Mouse (Mus musculus) left cerebral cortex, adult 9 months (tissue): ENCODE measurements around the gene Gm11983.
"Not testable (repeated sequence)": the region's sequence is repeated elsewhere in the genome, so short reads cannot be mapped to it uniquely, and the experiment has no call there.

ENCODE experiments used
- DNase-seq, 2 experiments: peaks; one replicate each; pipeline ENCODE4 v3.0.0; 2022; ENCODE audit warnings: low spot score in 2 of 2

Gm11983 gene

DNA sequence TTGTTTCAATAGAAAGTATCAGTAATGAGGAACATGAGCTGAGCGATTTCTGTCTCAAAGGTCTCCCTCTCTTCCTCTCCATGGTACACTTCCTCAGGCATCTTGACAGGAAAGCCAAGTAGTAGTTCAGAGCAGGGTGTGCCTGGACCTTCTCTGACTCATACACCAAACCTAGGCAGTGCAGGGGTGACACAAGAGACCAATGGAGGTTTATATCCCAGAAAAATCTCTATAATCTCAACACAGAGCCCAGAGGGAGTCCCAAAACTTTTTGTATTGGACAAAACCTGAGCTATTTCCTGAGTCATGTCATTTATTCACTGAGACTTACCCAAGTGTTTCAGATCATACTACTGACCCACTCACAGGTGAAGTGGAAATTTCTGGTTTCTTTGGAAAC, at the start of gene Gm11983:
TSS of gene Gm11983 (minus strand) at position 101 of the 400 bp plus-strand sequence.
- DNase-seq, result no peak

DNA sequence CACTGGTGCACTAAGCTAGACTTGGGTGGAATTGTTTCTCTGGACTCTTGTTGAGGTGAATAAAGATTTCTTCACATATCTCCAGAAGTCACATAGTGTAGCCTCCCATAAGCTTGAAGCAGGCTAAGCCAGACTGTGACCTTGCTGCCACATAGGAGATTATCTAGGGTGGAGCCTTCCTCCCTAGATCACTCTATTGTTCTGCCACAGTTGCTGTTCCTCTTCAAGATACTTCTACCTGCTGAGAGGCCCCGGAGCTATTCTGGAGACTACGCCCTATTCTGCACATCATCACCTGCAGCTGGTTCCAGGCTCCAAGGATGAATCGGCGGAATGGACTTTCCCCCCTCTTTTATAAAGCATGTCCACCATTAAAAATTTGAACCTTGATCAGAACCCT, 45.6 kb upstream of the Gm11983 start:
- not testable (repeated sequence) for DNase-seq

DNA sequence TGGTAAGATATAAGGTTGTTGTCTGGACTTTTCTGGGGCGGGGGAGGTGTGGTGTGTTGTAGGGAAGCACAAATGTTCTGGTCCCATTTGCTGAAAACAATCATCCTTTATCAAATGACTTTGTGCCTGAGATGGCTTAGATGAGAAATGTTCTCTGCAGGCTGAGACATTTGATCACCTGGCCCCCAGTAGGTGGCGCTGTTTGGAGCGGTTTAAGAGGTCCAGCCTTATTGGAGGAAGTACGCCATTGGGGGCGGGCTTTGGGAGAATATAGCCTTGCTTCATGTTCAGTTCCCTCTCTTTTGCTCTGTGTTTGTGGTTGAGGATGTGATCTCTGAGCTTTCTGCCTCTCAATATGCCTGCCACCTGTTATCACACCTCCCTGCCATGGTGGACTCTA, 44.2 kb upstream of the Gm11983 start:
- no peak for DNase-seq

DNA sequence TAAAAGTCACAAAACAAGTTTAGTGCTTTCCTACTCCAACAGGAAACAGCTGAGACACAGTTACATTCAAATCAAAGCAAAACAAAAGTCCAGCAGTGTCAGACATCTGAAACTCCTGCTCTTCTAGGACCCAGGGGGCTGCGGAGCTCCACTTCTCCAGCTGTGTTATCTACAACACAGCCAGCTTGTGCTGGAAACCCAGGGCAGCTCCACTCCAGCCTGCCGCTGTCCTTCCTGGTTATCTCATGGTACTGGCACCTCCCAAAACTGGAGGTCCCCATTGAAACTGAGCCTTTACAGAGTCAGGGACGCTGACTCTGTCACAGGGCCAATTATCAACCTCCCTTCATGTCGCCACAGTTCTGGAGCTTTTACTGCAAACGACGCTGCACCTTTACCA, 40.3 kb upstream of the Gm11983 start:
- DNase-seq, result no peak

DNA sequence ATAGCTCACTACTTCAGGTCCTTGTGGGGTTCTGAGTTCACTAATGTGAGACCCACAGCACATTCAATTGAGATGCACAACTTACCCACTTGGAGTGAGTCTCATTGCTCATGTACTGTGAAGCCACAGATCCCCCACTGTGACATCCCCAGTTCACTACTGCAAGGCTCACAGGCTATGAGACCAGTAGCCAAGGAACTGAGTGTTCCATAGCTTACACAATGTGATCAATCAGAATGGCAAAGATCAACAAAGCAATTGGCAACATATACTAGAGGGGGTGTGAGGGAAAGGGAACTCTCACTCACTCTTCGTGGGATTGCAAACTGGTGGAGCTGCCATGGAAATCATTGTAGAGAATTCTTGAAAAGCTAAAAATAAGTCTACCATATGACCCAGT, 33.5 kb upstream of the Gm11983 start:
- no peak for DNase-seq

DNA sequence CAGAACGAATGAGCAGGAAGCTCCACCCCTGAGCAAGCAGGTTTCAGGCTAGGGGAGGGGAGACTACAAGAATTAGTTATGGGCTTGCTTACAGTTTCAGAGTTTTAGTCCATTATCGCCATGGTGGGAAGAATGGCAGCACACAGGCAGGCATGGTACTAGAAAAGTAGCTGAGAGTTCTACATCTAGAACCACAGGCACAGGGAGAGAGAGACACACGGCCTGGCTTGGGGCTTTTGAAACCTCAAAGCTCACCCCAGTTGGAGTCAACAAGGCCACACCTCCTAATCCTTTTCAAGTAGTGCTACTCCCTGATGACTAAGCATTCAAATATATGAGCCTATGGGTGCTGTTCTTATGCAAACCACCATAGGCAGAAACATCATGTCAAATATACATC, 28.1 kb upstream of the Gm11983 start:
- no peak for DNase-seq

DNA sequence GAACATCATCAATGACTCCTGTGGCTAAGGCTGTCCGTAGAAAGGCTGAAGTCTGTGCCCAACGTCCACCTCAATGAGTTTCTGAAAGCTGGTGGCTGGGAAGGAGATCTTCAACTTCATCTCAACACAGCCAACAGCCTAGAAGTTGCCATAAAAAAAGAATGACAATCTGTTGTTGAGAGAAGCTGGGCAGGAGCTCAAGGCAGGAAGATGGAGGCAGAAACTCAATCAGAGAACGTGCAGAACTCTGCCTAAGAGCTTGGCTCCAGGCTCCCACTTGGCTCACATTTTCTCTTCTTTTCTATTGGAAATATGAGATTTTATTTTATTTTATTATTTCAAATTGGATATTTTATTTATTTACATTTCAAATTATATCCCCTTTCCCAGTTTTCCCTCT, 24.7 kb upstream of the Gm11983 start:
- DNase-seq, result no peak

DNA sequence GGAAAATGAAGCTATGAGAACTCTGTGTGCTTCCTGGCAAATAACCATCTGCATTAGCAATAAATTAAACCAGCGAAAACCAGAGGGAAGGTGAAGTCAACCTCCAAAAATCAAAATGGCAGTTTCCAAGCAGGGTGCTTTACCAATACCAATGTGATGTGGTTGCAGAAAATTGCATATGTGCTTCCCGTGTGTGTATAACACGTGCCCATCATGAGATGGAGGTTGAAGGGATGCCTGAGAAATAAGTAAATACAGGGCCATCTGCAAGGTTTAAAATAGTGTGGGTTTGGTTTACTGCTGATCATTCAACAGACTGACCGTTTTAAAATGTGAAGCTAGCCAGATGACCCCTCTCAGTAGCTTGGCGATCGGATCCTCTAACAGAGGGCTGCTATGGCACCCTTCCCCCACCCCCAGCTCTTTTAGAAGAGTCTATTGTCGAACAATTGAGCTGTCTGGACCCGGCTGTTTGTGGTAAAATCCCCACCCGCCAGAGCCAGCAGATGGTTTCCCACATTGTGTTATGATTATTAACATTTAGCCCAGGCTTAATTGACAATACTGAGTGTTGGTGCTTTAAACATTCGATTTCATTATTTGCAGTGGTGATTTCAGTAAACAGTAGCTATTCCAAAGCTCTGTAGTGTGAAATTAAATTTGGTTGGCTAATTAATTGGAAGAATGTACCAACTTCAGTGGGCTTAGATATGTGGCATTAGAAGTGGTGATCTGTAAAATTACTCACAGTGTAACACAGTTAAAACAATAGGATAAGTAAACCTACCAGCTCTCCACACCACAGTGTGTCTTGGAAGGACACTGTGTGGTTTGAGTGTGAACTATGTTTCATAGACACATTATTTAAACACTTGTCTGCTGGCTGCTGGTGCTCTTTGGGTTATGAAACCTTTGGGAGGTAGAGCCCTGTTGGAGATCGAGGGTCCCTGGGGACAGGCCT, 22.7 kb upstream of the Gm11983 start:
- no peak for DNase-seq

DNA sequence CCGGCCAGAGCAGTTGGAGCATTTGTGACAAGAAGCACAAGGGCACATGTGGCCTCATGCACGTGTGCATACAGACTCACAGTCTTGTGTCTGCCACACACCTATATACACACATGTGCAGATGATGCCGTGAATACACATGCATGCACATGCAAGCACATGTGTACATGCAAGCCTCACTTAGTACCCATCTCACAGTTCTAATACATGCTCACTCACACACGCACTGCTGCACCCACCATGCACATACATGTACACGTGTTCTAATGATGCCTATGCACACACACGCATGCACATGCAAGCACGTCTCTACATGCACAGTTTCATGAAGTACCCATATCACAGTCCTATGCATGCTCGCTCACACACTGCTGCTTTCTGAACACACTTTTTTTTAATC, 21.6 kb upstream of the Gm11983 start:
- no peak for DNase-seq

DNA sequence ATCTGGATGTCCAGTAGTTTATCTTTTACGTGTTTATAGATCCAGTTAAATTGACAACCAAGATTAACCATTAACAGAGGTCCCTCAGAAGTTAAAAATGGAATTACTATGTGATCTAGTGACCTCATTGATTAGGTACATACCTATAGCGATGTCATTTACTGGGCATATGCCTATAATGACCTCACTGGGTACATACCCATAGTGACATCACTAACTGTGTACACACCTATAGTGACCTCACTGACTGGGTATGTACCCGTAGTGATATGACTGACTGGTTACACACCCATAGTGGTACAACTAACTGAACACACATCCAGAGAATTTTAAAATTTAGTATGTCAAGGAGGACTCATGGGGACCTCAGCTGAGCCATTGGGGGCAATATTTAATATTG, 18.5 kb upstream of the Gm11983 start:
- no peak for DNase-seq

DNA sequence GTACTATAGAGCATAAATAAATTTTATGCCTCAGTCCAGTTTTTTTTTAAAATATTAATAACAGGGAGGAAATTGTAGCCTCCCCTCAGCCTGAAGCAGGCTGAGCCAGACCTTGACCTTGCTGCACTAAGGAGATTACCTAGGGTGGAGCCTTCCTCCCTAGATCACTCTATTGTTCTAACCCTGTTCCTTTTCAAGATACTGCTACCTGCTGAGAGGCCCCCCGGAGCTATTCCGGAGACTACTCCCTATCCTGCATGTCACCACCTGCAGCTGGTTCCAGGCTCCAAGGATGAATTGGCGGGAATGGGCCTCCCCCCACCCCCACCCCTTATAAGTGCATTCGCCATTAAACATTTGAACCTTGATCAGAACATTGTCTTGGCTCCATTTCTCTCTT, 15.9 kb upstream of the Gm11983 start:
- DNase-seq, result not testable (repeated sequence)

DNA sequence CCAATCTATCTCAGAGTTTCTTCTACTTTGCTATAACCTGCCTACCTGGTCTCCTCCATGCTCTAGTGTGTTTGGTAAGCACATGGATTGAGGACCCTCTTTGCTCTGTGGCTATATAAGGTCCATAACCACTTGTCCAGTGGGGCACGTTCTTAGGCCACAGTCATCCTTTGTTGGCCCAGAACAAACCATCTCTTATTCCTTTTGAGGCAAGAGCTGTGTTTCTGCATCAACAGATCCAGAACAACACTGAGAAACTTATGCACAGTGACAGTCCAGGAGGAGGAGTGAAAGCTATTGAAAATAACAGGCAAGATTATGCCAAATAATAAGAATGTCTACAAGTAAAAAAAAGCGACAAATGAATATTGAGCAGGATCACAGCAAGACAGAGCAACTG, 6.4 kb upstream of the Gm11983 start:
- DNase-seq, result no peak

DNA sequence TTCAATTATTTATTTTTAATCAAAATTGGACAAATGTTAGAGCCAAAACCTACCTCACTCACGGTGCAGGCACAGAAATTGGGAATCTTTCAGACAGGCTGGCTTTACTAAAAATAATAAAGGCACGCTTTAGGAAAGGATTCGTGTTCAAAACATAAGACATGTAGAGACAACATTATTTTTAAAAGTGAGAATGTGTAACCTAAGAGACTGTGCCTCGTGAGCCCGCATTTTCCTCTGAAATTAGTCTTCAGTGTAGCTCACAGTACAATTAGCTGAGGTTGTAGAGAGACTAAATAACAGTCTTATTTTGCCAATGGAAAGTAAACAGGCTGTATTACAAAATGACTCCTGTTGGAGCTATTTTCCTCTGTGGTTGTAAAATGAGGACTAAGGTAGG, 4.7 kb upstream of the Gm11983 start:
- peak in 1 of 2 experiments; percentile 24 for DNase-seq

DNA sequence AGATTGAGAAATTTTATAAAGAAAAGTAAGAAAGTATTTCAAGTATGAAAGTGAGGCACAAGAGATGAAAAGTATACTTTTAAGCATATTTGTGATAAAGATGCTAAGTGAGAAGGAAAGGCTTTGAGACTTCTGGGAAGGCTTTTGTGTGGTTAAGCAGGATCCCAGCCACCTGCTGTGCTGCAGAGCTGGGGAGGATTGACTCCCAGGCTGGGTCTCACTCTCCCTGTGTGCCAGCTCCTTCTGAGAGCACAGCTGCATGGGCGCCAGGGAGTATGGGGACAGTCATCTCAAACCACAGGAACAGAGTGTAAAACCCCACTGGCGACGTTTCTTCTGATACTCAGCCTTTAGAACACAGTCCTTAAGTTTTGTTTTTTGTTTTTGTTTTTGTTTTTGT, 3.3 kb upstream of the Gm11983 start:
- DNase-seq, result peak in 1 of 2 experiments; percentile 11

DNA sequence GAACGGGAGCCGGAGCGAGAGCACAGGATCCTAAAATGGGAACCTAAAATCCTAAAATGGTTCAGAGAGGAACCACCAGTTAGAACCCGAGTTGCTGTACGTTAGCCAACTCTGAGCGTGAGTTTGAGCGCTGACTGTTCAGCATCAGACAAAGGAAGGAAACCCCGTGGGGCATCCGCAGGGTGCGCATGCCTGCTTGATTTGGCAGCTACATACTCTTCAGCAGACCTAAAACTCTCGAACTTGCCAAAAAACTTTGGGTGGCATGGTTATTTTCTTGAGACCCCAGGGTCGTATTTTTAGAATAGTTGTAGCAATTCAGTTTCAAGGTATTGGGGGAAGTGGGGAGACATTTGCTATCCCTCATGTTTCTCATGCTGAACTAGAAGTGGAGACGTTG, 2.8 kb downstream of the Gm11983 start:
- DNase-seq, result no peak

DNA sequence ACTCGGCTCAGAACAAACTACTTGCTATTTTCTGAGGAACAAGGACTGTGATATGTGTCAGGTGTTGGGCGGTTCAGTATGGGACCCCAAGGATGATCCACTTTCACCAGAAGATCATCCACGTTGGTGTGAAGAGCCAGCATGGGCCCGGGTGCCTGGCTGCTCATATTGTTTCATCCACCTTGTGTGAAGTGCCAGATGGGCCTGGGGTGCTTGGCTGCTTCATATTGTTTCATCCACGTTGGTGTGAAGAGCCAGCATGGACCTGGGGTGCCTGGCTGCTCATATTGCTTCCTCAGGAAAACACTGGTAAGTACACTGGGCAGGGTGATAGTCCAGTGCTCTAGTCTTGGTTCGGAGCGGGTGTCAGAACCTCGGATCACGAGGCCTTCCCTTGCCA, 3.7 kb downstream of the Gm11983 start:
- no peak for DNase-seq

DNA sequence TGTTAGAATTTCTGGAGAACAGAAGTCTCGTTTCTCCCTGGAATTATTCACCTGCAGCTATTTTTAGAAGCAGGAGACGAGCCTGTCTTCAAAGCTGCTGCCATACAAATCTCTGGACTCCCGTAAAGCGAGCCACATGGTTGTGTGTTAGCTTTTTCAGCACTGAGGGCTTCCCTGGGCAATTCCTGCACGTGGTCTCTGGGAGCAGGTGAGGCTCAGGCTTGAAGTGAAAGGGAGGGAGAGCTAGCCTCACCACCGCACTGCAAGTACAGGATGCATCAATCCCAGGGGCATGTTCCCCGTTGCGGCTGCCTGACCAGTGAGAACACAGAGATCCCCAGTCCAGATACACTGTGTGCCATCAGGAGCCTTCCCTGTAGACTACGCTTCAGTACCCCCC, 5.5 kb downstream of the Gm11983 start:
- DNase-seq, result no peak

DNA sequence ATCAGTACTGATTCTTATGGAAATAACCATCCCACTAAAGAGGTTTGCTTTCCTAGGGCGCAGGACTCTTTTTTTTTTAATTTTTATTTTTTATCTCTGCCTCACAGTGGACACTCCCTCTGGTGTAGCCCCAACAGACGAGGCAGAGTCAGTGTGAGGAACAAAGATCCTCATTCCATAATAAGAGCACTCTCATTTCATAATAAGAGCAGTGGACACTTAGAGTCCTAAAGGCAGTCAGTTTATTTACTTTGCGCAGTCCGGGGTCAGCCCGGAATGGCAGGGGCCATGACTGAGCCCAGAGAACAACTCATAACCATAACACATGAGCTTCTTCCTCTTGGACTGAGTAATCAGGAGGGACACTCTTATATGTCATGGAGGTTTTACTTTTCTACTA, 9.3 kb downstream of the Gm11983 start:
- DNase-seq, result no peak

DNA sequence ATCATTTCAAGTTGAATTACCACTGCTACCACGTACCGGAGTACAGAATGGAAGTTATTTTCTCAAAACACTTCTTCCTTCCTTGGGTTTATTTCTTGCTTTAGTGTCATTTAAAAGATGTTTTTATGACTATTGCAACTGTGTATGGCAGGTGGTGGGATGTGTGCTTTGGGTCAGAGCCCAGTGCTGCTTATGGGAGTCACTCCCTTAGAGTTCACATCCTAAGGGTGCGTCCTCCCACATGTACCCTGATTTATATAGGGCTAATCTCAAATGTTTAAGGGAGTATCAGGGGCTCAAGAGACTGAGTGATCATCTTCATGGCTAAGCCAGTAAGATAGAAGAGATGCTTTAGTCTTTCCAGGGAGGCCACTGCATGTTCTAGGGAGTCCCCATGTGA, 11.3 kb downstream of the Gm11983 start:
- DNase-seq, result no peak

DNA sequence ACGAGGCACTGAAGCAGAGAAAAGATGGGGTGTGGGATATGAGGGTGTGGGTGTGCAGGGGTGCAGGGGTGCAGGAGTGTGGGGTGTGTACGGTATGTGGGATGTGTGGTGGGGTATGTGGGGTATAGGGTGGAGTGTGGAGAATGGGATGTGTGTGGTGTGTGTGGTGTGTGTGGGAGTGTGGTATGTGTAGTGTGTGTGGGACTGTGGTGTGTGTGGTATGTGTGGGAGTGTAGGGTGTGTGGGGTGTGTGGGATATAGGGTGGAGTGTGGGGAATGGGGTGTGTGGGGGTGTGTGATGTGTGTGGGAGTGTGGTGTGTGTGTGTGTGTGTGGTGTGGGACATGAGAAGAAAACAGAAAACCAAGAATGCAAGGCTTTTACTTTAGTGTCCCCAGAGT, 14.3 kb downstream of the Gm11983 start:
- no peak for DNase-seq

DNA sequence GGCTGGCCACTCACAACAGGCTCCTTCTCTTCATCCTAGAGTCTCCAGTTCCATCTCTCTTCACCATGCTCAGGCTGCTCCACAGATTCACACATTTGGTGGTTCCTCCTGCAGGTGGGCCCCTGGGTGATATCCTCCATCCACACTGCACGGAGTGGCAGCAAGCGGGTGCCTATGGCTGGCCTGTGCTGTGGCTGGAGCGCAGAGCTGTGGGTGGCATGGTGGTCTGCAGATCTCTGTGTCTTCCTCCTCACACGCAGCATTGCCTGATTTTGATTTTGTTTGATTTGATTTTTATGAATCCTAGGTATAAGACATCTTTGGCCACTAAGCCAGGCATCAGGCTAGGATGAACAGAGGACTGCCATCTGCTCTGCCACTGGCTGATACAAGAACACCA, 23.0 kb downstream of the Gm11983 start:
- no peak for DNase-seq

DNA sequence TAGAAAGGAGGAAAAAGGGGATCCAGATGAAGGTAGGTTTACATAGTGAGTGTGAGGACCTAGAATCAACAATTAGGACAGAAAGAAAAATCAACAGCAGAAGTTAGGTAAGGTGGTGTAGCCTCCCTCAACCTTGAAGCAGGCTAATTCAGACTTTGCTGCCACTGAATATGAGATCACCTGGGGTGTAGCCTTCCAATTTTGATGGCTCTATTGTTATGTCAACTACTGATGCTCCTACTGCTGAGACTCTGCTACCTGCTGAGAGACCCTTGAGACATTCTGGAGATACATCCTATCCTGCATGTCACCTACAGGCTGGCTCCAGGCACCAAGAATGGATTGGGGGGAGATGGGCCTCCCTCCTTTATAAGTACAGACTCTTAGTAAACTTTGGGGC, 34.6 kb downstream of the Gm11983 start:
- not testable (repeated sequence) for DNase-seq

DNA sequence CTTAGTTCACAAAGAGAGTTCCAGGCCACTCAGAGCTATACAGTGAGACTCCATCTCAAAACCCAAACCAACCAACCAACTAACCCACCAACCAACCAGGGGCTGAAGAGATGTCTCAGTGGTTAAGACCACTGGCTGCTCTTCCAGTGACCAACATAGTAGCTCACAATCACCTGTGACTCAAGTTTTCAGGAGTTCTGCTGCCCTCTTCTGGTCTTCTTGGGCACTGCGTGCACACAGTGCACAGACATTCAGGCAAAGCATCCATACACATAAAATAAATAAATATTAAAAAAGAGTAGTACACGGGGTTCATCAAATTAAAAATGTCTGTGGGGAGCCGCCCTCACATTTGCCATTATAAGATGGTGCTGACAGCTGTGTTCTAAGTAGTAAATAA, 46.8 kb downstream of the Gm11983 start:
- DNase-seq, result no peak
